Mouse (Mus musculus): Measurements from ENCODE around the gene Usp24.

Usp24 gene

DNA sequence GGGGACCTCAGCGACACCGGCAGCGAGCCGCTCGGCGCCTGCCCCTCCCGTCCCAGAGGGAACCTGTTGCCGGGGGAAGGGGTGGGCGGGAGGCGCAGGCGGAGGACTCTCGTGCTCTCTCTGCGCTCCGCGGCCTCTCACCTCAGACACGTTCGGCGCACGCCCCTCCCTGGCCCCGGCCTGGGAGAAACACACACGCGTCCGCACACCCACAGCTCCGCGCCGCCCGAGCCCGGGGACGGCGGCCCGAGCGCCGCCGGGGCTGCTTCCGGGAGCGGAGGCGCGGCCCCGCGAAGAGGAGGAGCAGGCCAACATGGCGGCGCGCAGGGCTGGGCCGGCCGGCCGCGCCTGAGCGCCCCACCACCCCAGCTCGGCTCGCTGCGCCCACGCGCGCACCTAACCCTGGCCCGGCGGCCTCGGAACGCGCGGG is at the start of gene Usp24:
Gene Usp24 (plus strand): TSS at position 293 of the 430 bp plus-strand sequence.
- 1% methylated on average over 45 of the region's 60 CpGs for WGBS

DNA sequence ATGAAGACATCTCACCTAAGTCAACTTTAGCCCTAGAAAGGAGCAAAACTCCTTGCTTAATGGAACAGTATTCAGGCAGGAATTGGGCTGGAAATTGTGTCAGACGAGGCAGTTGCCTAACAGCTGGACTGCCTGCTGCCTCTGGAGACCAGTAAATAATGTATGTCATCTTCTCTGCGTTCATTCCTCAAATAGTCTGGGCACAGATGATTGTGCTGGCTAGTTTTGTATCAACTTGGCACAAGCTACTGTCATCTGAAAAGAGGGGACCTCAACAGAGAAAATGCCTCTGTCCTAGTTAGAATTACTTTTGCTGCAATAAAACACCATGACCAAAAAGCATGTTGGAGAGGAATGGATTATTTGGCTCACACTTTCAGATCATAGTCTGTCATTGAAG is 39.1 kb upstream of the Usp24 start:
- WGBS, result 44% methylated on average over 2 of the region's 2 CpGs

DNA sequence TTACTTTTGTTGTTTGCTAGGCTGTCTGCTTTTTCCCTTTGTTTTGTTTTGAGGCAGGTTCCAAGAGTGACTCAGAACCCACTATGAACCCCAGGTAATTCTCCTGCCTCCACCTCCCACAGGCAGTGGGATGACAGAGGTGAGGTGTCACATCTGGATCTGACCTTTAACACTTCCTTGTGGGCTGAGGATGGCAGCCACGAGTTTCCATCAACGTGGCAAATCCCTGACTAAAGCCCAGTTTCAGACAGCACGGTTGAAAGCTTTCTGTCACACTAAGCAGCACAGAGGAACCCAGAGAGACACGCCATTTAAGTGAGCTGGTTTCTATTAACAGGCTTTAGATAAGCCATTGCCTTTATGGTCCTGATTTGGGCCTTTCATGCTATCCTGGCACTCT is 36.8 kb upstream of the Usp24 start:
- 72% methylated on average over 4 of the region's 4 CpGs for WGBS

DNA sequence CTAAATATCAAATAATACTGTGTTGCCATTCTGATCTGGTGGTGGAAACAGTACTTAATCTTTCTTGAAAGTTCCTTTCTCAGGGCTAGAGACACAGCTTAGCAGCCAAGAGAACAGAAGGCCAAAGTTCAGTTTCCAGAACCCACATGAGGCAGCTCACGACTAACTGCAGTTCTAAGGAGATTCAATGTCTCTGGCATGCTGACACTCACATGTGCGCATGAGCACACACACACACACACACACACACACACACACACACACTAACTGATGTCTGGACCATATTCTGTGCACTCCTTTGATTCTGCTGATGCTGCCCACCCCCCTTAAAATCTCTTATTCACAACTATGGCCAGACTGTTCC is 34.9 kb upstream of the Usp24 start:
- 77% methylated on average over 2 of the region's 2 CpGs for WGBS

DNA sequence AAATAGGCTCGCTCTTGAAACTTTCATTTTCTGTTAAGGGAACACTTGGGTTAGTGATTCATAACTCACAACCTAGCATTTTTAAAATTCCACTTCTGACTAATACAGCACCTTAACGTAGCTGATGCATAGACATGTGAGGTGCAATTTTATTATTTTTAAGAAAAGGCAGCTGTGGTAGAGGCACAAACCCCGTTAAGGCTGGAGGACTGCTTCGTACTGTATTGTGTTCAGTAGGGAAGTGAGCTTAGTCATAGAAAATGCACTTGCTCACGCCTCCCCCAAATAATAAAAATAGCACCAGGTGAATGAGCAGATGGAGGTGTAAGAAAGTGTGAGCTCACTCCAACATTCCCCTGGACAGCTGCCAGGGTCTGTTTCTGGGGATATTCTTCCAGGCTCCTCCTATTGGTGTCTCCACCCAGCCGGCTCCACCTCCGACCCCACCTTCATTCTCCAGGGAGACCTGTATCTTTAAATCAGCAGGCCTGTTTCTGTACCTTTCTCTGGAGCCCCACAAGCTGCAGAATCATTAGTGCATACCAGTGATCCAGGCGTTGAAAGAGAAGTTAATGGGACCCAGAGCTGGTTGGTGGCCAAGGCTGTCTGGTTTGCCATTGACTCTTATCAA is 34.4 kb upstream of the Usp24 start:
- WGBS, result 56% methylated on average over 8 of the region's 8 CpGs

DNA sequence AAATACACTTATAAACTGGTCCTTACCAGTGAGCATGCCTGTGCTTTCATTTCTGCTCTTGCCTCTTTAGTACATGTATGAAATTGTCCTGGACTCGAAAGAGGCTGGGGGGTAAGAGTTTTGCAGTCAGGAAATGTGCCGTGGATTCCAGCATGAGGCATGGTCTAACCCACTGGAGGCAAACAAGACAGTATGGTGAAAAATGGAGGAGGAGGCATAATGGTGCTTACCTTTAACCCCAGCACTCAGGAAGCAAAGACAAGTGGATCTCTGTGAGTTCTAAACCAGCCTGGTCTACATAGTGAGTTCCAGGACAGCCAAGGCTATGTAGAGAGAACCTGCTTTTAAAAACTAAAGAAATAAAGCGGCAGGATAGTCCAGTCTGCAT is 33.9 kb upstream of the Usp24 start:
- 93% methylated on average over 3 of the region's 3 CpGs for WGBS

DNA sequence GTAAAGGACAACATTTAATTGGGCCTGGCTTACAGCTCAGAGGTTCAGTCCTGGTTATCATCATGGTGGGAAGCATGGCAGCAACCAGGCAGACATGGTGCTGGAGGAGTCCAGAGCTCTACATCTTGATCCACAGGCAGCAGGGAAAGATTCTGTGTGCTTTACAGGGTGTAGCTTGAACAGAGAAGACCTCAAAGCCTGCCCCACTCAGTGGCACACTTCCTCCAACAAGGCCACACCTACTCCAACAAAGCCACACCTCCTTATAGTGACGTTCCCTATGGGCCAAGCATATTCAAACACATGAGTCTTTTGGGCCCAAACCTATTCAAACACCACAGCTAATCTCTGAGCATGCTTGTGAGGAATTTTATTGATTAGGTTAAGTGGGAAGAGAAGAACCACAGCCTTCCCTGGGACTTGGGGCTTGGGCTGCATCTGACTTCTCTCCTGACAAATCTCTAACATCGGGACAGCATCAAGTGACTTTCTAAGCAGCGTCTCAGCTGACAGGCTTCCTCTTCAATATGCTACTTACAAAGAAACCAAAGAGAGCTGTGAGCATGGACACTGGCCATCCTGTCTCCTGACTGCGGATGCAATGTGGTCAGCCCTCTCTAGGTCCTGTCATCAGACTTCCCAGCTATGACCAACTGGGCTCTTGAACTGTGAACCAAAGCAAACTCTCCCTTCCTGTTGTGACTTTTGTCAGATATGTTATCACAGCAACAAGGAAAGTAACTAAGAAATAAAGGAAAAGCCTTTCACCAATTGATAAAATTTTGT is 28.9 kb upstream of the Usp24 start:
- WGBS, result 72% methylated on average over 4 of the region's 4 CpGs

DNA sequence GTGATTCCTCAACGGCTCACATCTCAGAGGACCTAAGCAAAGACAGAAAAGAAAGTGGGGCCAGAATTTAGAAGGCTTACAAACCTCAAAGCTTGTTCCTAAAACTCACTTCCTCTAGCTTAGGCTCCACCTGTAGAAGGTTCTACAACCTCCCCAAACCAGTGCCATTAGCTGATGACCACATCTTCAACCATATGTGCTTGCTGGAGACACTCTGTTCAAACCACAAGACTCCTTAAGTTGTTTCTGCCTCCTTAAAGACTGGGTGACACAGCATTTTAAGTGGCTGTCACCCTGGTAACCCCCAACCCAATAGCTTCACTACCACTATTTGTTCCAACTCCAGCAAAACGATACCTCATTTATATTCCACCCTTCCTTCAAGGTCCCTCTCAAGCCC is 25.8 kb upstream of the Usp24 start:
- 73% methylated on average over 2 of the region's 2 CpGs for WGBS

DNA sequence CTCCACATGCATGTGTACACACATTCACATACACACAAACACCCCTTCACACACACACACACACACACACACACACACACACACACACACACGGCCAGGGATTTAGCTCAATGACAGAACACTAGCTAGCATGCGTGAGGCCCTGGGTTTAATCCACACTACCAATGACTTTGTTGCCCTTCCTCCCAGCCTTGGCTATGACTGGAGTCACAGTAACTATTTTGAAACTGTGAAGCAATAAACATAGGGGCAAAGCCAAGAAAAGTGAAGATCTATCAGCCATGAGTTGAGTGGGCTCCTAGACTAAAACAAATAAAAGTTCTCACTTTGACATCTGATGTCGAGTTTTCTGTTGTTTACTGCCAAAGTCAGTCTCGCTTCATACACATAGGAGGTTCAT is 23.2 kb upstream of the Usp24 start:
- 87% methylated on average over 4 of the region's 4 CpGs for WGBS

DNA sequence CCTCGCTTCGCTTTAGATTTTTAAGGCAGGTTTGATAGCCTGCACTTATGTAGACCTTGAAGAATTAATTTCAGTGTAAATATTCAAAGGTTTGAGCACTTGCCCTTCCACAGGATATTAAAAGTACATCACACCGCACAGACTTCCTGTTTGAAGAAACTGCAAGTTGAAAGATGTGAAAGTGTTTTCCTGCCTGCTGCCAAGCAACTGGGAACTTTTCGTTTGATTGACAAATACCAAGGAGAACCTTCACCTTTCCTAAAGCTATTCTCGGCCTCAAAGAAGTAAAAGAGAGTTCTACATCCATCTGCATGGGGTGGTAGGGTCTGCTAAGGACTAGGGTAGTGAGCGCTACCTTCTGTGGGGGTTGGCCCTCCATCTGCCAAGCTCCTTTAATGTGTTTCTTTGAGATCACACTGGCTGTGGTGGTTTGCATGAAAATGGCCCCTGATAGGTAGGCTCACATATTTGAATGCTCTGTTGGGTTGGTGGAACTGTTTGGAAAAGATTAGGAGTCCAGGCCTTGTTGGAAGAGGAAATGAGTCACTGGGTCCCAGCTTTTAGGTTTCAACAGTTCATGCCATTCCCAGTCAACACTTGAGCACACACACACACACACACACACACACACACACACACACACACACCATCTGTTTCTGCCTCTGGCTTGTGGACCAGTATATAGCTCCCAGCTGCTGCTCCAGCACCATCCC is 22.5 kb upstream of the Usp24 start:
- 75% methylated on average over 6 of the region's 6 CpGs for WGBS

DNA sequence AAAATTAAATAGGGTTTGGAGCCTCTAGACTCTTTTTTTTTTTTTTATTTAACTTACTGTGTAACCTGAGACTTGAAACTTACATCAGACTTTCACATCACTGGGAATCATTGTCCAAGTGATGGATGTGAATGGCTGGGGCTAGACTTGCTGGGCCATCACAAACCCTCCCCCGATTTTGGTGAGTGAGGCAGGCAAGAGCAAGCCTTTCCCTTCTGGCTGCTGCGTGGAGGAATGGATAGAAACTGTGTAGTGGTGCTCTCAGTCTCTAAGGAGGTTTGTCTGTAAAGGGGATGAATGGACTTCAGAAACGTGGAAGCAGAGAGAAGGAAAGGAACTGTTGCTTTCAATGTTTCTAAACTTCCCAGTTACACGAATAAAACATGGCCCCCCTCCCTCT is 20.3 kb upstream of the Usp24 start:
- WGBS, result 74% methylated on average over 4 of the region's 4 CpGs

DNA sequence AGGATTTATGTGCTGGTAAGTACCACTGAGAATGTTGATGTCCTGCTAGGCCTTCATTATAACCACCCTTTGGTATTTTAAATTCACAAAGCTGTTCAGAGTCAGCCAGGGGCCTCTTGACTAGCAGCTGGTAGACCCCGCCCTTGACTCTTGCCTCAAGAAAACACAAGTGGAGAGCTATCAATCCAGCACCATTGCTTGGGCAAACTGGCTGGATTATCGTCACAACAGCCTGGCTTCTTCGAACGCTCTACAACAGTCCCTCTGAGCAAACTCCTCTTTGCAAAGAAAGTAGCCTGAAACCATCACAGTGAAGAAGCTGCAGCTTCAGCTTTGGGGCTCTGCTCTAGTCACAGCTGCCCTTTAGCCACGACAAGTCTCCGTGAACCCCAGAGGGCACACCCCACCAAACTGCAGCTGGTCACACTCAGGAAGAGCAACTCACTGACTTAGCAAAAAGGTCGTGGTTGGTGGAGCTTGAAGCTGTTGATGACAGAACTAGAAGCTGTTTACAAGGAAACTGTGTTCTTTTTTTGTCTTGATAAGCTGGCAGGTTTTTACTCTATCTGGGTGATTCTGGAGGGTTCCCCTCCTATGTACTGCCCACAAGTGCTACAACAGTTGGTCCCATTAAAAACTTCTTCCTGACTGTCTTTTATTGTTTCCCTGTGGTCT is 19.5 kb upstream of the Usp24 start:
- WGBS, result 89% methylated on average over 7 of the region's 7 CpGs

DNA sequence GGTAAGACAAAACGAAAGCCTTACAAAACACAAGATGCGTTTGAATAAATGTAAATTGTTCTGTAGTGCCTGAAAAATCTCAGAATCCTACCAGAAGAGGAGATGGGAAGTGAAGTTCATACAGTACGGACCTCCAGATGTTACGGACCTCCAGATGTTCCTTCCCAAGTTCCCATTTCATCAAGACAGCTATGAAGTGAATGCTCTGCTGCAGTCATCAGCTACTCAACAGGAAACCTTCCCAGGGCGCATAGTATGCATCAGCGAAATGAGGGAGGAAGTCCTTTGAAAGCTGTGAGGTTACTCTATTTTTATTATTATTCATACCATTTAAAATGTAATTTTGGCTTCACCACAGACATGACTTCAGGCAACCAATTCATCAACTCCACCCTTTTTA is 14.7 kb upstream of the Usp24 start:
- 77% methylated on average over 6 of the region's 6 CpGs for WGBS

DNA sequence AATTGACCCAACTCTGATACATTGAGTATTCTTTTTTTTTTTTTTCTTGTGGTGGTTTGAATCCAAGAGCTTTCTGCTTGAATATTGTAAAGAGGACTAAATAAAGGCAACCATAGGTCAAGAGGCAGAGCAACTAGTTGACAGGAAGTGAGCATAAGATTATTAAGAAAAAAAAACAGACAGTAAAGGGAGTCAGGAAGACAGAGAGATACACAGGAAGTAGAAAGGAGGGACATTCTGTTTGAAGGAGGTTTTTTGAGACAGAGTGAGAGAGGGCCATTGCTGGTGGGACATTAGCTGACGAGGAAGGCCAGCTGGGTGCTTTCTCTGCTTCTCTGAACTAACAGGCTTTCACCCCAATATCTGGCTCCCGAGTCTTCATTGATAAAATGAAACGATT is 7.9 kb upstream of the Usp24 start:
- 96% methylated on average over 3 of the region's 3 CpGs for WGBS

DNA sequence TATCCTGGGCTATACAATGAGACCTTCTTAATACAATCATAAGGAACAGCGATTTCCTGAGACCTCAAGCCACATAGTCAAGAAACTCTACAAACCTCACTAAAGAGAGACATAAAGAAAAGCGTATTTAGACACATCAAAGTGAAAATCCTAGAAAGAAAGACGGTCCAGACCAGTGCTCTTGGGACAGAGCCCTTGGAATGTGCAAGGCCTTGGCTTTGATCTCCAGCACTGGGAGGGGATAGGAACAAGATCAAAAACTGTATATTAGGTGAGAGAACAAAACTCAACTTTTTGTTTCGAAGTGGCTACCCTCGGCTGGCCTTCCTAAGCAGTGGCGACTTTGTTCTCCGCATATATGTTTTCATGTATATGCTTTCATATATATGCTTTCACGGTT is 3.4 kb upstream of the Usp24 start:
- WGBS, result 79% methylated on average over 8 of the region's 8 CpGs

DNA sequence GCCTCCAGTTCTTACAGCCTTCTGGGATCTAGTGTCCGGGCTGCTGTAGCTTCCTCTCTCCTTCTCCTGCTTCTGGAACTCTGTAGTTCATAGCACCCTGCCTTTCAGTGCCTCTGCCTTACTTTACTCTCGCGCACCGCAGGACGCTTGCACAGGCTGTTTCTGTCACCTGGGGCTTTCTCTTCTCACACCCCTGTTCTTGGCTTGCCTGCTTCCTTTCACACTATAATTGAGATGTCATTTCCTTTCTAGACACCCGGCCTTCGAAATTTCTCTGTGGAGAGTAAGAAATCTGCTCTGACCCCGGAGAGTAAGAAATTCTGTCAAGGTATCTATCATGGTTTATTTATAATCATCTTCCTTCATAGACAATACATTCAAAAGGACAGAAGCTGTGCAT is 2.9 kb upstream of the Usp24 start:
- 83% methylated on average over 8 of the region's 8 CpGs for WGBS

DNA sequence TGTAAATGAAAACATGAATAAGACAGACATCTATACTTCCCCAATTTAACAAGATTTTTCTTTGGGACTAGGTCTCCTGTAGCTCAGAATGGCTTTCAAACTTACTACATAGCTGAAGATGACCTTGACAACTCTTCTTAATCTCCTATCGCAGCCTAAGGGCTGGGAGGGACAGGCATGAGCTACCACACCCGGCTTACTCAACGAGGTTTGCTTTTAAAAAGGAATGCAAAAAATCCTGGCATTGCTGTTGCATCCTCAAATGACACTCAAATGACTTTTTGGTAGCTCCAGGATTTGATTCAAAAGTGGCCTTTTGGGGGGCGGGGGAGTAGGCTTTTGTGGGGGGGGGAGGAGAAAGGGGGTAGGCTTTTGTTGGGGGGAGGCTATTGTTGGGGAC is 2.1 kb upstream of the Usp24 start:
- 73% methylated on average over 4 of the region's 4 CpGs for WGBS

DNA sequence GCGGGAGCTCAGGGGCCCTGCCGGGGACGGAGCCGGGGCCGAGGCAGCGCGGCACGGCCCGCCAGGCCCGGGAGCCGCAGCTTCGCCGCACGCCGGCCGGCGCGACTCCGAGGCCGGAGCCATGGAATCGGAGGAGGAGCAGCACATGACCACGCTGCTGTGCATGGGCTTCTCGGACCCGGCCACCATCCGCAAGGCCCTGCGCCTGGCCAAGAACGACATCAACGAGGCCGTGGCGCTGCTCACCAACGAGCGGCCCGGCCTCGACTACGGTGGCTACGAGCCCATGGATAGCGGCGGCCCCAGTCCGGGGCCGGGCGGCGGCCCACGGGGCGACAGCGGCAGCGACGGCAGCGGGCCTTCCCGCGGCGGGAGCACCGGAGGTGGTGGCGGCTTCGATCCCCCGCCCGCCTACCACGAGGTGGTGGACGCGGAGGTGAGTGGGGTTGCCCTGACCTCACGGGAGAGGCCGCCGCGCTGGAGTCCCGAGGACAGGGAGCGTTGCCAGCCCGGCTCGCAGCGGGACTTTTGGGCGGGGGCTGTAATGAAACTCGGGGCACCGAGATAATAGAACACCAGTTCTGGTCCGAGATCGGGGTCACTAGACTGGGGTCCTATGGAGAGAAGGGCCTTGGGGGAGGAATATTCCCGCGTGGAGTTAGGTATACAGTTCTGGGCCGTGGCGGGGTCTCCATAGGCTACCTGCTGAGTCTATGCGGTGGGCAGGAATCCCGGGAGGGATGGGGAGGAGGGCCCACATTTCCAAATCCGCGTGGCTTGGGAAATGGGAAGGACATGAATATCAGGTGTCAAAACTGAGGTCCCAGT is 552 bp downstream of the Usp24 start:
- under 1% methylated on average over 77 of the region's 81 CpGs for WGBS

DNA sequence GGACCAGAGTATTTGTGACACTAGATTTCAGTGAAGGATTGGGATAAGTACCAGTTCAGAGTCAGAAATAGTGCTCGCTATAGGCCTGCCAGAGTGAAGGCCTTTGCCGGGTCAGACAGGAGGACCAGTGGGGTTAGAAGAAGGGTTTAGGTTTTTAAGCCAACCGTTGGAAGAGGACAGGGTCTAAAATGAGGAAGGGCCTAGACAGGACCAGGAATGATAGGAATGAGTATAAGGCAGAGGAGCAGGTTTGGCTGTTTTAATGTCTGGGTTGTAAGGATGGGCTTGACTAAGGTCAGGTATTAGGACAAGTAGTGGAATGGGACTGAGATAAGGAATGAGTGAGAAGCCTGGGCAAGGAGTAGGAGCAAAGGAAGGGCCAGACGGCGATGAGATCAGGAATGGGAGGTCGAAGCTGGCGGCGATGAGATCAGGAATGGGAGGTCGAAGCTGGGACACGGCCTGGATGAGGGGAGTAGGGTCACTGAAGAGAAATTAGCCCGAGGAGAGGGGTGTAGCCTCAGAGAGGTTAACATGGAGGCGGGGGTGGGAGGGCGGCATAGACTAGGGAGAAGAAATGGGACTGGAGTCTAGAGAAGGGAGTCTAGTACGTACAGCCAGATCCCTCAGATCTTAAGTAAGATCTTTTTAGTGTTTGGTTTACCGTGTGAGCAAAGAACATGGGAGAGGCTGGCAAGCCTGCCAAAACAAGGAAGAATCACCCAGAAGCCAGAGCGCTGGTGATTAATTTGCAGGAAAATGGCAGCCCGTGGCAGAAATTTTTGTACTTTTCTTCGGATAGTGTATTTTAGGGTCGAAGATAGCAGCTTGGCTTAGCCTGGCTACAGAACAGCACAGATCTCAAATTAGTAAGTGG is 1.4 kb downstream of the Usp24 start:
- 12% methylated on average over 19 of the region's 19 CpGs for WGBS

DNA sequence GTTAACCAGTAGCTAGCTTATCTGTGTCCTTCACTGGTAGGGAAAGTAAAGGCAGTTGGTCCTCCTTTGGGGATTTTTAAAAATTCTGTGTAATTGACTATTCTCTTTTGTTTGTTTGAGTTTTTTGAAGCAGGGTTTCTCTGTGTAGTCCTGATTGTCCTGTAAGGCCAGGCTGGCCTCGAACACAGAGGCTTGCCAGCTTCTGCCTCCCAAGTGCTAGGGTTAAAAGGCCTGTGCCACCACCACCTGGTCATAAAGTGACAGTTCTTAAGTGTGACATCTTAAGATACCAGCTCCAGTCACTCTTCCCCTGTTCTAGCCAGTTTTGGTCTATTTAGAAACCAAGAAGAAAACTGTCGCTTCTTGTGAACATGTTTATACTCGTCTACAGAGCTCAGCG is 2.2 kb downstream of the Usp24 start:
- 38% methylated on average over 4 of the region's 4 CpGs for WGBS

DNA sequence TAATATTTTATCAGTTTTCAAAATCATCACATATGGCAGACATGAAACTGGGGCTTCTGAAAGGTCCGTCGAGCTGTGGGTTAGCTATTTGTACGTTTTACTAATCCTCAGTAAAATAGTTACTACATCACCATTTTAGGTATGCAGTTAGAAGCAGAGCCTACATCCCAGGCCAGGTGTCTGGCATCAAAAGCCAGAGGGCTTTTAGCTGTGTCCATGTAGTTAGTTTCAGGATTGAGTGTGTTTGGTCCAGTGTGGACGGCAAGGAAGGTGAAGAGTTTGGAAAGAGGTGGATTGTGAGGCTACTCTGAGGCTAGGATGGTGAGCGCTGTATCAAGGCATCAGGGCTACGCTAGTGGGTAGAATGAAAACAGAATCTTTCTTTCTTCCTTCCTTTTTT is 3.0 kb downstream of the Usp24 start:
- 76% methylated on average over 6 of the region's 6 CpGs for WGBS

Measured in cerebral cortex, adult 2 months (tissue).